Mouse (Mus musculus): ENCODE results near the gene Vmn1r77. TPM values are rescaled to one million over a fixed set of nuclear protein-coding genes. Genes with fewer than 3 reads are reported as not detected.

Vmn1r77 gene
- not detected for total RNA-seq (2023)

DNA sequence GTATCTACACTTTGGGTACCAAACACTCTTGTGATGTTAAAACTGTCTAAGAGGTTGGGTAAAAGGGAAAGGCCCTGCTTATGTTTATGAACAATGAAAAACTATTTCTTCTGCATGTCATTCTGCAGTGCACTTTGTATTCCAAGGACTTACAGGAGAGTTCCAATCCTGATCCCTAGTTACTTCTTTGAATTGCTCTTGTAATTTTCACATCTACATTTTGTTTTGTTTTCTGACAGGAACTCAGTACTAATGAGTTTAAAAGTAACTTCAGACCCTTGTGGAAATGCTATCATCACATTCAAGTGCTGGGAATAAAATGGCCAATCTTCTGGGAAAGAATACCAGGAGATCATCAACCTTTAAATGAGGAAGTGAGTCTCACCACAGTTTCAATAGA lies at the start of gene Vmn1r77:
Gene Vmn1r77 (plus strand): TSS at position 301 of the 400 bp plus-strand sequence.

Other genes with a start within 250 kb of the Vmn1r77 start
- not detected for gene Vmn1r74, start 202.8 kb upstream of the Vmn1r77 start, total RNA-seq (2023)
- not detected for gene Vmn1r75, start 162.1 kb upstream of the Vmn1r77 start, total RNA-seq (2023)
- gene Vmn1r76, start 98.5 kb upstream of the Vmn1r77 start, total RNA-seq (2023) = not detected
- gene Vmn1r78, start 113.5 kb downstream of the Vmn1r77 start, total RNA-seq (2023) = not detected
- not detected for gene Vmn1r79, start 134.5 kb downstream of the Vmn1r77 start, total RNA-seq (2023)
- gene Vmn1r80, start 152.5 kb downstream of the Vmn1r77 start, total RNA-seq (2023) = not detected
- 0.06 TPM for gene Vmn1r81, start 231.5 kb downstream of the Vmn1r77 start, total RNA-seq (2023)